Mouse (Mus musculus) T-helper 2 cell (primary cell): ENCODE results near the gene Osgin1.

Source experiments
- in situ Hi-C: fragments of 300-600 bp; cut with MboI, MseI; formaldehyde crosslinking; loops from one replicate; pipeline ENCODE4 v1.15.1; 2025; ENCODE audit warnings: high pct_unique_total_duplicates

The Osgin1 gene

GRCm38 (mm10) chr8:119433582-119434174 is at the start of gene Osgin1:
Osgin1 (plus strand) TSS chr8:119434124.
- in situ Hi-C loops, result loop anchor here (10.0 kb wide), 1 partner anchor 181 kb away; the partner anchor contains the start of gene Adad2

GRCm38 (mm10) chr8:119384478-119384877 is 49.4 kb upstream of the Osgin1 start:
- in situ Hi-C loops, result no loop called here

- in situ Hi-C loops, result no loop called here
These were observed 48.1 kb upstream of the Osgin1 start for GRCm38 (mm10) chr8:119385854-119386253.

- in situ Hi-C loops, result no loop called here
These were observed 46.9 kb upstream of the Osgin1 start for GRCm38 (mm10) chr8:119386988-119387387.

- in situ Hi-C loops, result no loop called here
These were observed 39.8 kb upstream of the Osgin1 start for GRCm38 (mm10) chr8:119394097-119394496.

GRCm38 (mm10) chr8:119394524-119395026 is 39.3 kb upstream of the Osgin1 start, which contains the start of gene Mlycd:
Mlycd (plus strand) TSS chr8:119394878.
- in situ Hi-C loops, result no loop called here

GRCm38 (mm10) chr8:119395072-119395950 is 38.6 kb upstream of the Osgin1 start:
- in situ Hi-C loops, result no loop called here

- in situ Hi-C loops, result no loop called here
These were observed 35.4 kb upstream of the Osgin1 start for GRCm38 (mm10) chr8:119398558-119398957.

GRCm38 (mm10) chr8:119399255-119399654 is 34.7 kb upstream of the Osgin1 start:
- in situ Hi-C loops, result no loop called here

GRCm38 (mm10) chr8:119400122-119400671 is 33.7 kb upstream of the Osgin1 start:
- in situ Hi-C loops, result no loop called here

- in situ Hi-C loops, result no loop called here
These were observed 33.0 kb upstream of the Osgin1 start for GRCm38 (mm10) chr8:119400904-119401303.

- in situ Hi-C loops, result no loop called here
These were observed 30.0 kb upstream of the Osgin1 start for GRCm38 (mm10) chr8:119403912-119404311.

- in situ Hi-C loops, result loop anchor here (5.0 kb wide), 1 partner anchor 88 kb away; no protein-coding TSS in a partner anchor
These were observed 29.3 kb upstream of the Osgin1 start for GRCm38 (mm10) chr8:119404648-119405047.

GRCm38 (mm10) chr8:119408311-119408710 is 25.6 kb upstream of the Osgin1 start:
- in situ Hi-C loops, result loop anchor here (5.0 kb wide), 1 partner anchor 84 kb away; no protein-coding TSS in a partner anchor

GRCm38 (mm10) chr8:119412037-119412734 is 21.7 kb upstream of the Osgin1 start:
- in situ Hi-C loops, result loop anchor here (10.0 kb wide), 1 partner anchor 193 kb away; the partner anchor contains the start of gene Taf1c

- in situ Hi-C loops, result loop anchor here (10.0 kb wide), 1 partner anchor 192 kb away; the partner anchor contains the start of gene Taf1c
These were observed 21.0 kb upstream of the Osgin1 start for GRCm38 (mm10) chr8:119412735-119413498.

GRCm38 (mm10) chr8:119413605-119414004 is 20.3 kb upstream of the Osgin1 start:
- in situ Hi-C loops, result loop anchor here (10.0 kb wide), 1 partner anchor 191 kb away; the partner anchor contains the start of gene Taf1c

- in situ Hi-C loops, result no loop called here
These were observed 13.6 kb upstream of the Osgin1 start for GRCm38 (mm10) chr8:119420318-119420717.

GRCm38 (mm10) chr8:119421603-119422122 is 12.3 kb upstream of the Osgin1 start:
- in situ Hi-C loops, result no loop called here

- in situ Hi-C loops, result no loop called here
These were observed 11.7 kb upstream of the Osgin1 start for GRCm38 (mm10) chr8:119422123-119422711.
